Mouse (Mus musculus) kidney, adult 2 months (tissue): ENCODE measurements around the gene Prcc. TPM values are rescaled to one million over a fixed set of nuclear protein-coding genes. Genes with fewer than 3 reads are reported as not detected.
"Not testable (repeated sequence)": the region's sequence is repeated elsewhere in the genome, so short reads cannot be mapped to it uniquely, and the experiment has no call there.

Experiments used
- DNase-seq: peaks from one replicate; pipeline ENCODE4 v3.0.0; 2021
- H3K27ac ChIP-seq: fragments of 200-500 bp; 2 replicates; pipeline ENCODE4 v1.5.1; 2012; ENCODE audit warnings: low read depth, low read length, control low read depth, inconsistent platforms; ENCODE audit not compliant: insufficient read depth
- H3K27me3 ChIP-seq: fragments of 200-500 bp; replicated peaks from 2 replicates; pipeline ENCODE4 v1.6.1; 2012; ENCODE audit warnings: mild to moderate bottlenecking, moderate library complexity, low read length, inconsistent platforms; ENCODE audit not compliant: control insufficient read depth, insufficient read depth
- H3K36me3 ChIP-seq: fragments of 200-500 bp; 2 replicates; pipeline ENCODE4 v1.6.1; 2012; ENCODE audit warnings: mild to moderate bottlenecking, moderate library complexity, low read length, inconsistent platforms; ENCODE audit not compliant: control insufficient read depth, insufficient read depth
- H3K4me1 ChIP-seq: fragments of 200-500 bp; 2 replicates; pipeline ENCODE4 v1.6.1; 2011; ENCODE audit warnings: low read length; ENCODE audit not compliant: control insufficient read depth, insufficient read depth
- H3K4me3 ChIP-seq: fragments of 200-500 bp; 2 replicates; pipeline ENCODE4 v1.5.1; 2011; ENCODE audit warnings: mild to moderate bottlenecking, low read depth, low read length, control low read depth; ENCODE audit not compliant: insufficient read depth
- CTCF ChIP-seq: fragments of 200-500 bp; conservative IDR thresholded peaks from 2 replicates; pipeline ENCODE4 v1.5.1; 2011; ENCODE audit warnings: low read depth, mild to moderate bottlenecking, control low read depth, low read length, moderate library complexity, mixed read lengths; ENCODE audit not compliant: insufficient read depth, insufficient read length
- POLR2A ChIP-seq: fragments of 200-500 bp; IDR thresholded peaks from one replicate; pipeline ENCODE4 v1.6.1; 2011; ENCODE audit warnings: low read depth, low read length, control low read depth
- WGBS: fragments of 180-500 bp; shearing (Covaris S2); methylation state at CpG from one replicate; pipeline ENCODE4 v1.1.7; 2018; 5-methylcytosine and 5-hydroxymethylcytosine counted together
- polyA plus RNA-seq: library from polyadenylated mRNA; depleted of rRNA; stranded (reverse); fragments of >200 nt; gene quantifications from 2 replicates; pipeline ENCODE4 v1.2.3, GENCODE M21; 2012

Prcc gene
- polyA plus RNA-seq, 1 experiment = 36.3 TPM

- DNase-seq = no peak
- Histone ChIP-seq H3K27me3 (no peaks in the 10 kb centered on the region), H3K4me1 (peaks cover 10% of the 10 kb centered on the region), H3K36me3 (no peaks in the 10 kb centered on the region), H3K27ac (no peak overlapping the region), H3K4me3 (no peak overlapping the region)
- 58% methylated on average over 5 of the region's 5 CpGs for WGBS
- TF ChIP-seq CTCF (no peak), POLR2A (no peak)
Measured at GRCm38 (mm10) chr3:87903821-87904220, 18.4 kb upstream of the Prcc start.

GRCm38 (mm10) chr3:87901959-87902358 is 16.6 kb upstream of the Prcc start:
- not testable (repeated sequence) for H3K36me3 ChIP-seq, DNase-seq, H3K4me3 ChIP-seq, H3K27me3 ChIP-seq, H3K4me1 ChIP-seq, H3K27ac ChIP-seq
- 79% methylated on average over 6 of the region's 6 CpGs for WGBS

GRCm38 (mm10) chr3:87901036-87901624 is 15.7 kb upstream of the Prcc start:
- TF ChIP-seq CTCF (no peak), POLR2A (no peak)

GRCm38 (mm10) chr3:87899776-87900175 is 14.4 kb upstream of the Prcc start:
- H3K27ac ChIP-seq = no peak overlapping the region
- no peaks in the 10 kb centered on the region for H3K27me3 ChIP-seq
- TF ChIP-seq CTCF (no peak), POLR2A (no peak)
- H3K36me3 ChIP-seq = no peaks in the 10 kb centered on the region
- no peaks in the 10 kb centered on the region for H3K4me1 ChIP-seq
- WGBS = 80% methylated on average over 3 of the region's 3 CpGs
- DNase-seq = no peak
- H3K4me3 ChIP-seq = no peak overlapping the region

More at GRCm38 (mm10) chr3:87901036-87901624, 15.7 kb upstream of the Prcc start:
- no peak overlapping the region for H3K27ac ChIP-seq
- no peaks in the 10 kb centered on the region for H3K36me3 ChIP-seq
- DNase-seq = no peak
- H3K4me3 ChIP-seq = no peak overlapping the region
- no peaks in the 10 kb centered on the region for H3K27me3 ChIP-seq
- WGBS = 53% methylated on average over 1 of the region's 1 CpGs
- no peaks in the 10 kb centered on the region for H3K4me1 ChIP-seq

- DNase-seq = no peak
- Histone ChIP-seq H3K36me3 (no peaks in the 10 kb centered on the region), H3K4me1 (no peaks in the 10 kb centered on the region), H3K27ac (no peak overlapping the region), H3K4me3 (no peak overlapping the region), H3K27me3 (no peaks in the 10 kb centered on the region)
- 59% methylated on average over 3 of the region's 3 CpGs for WGBS
- no peak for TF ChIP-seq CTCF
- no peak for TF ChIP-seq POLR2A
Measured at GRCm38 (mm10) chr3:87899266-87899665, 13.9 kb upstream of the Prcc start.

GRCm38 (mm10) chr3:87893367-87893905 is 8.0 kb upstream of the Prcc start:
- H3K27ac ChIP-seq = no peak overlapping the region
- H3K4me1 ChIP-seq = no peaks in the 10 kb centered on the region
- no peak for DNase-seq
- H3K27me3 ChIP-seq = no peaks in the 10 kb centered on the region
- TF ChIP-seq POLR2A (no peak), CTCF (no peak)
- H3K4me3 ChIP-seq = no peak overlapping the region
- WGBS = 89% methylated on average over 3 of the region's 3 CpGs
- no peaks in the 10 kb centered on the region for H3K36me3 ChIP-seq

GRCm38 (mm10) chr3:87891481-87891880 is 6.1 kb upstream of the Prcc start:
- Histone ChIP-seq H3K27me3 (no peaks in the 10 kb centered on the region), H3K4me3 (no peak overlapping the region), H3K27ac (no peak overlapping the region), H3K4me1 (no peaks in the 10 kb centered on the region), H3K36me3 (no peaks in the 10 kb centered on the region)
- no peak for TF ChIP-seq CTCF
- no peak for TF ChIP-seq POLR2A
- WGBS = 78% methylated on average over 3 of the region's 3 CpGs
- no peak for DNase-seq
